29 mouse cellular contexts compared by ENCODE assay signal in the genomic region with DNA sequence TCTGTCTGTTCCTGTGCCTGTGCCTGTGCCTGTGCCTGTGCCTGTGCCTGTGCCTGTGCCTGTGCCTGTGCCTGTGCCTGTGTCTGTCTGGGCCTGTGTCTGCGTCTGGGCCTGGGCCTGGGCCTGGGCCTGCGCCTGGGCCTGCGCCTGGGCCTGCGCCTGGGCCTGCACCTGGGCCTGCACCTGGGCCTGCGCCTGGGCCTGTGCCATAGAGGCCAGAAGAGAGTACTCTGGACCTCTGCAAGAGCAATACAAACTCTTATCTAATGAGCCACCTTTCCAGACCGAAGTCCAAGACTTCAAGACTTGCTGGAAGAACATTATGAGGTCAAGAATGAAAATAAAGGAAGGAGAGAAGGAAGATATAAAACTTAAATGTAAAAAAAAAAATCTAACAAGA. TPM values are rescaled to one million over a fixed set of nuclear protein-coding genes. Genes with fewer than 3 reads are reported as not detected.
"Had no signal": no experiment of that assay in that cellular context is flagged by ENCODE, and none has a peak within 500 bp of the region (broad histone marks: within the 10 kb centered on the region; RNA-seq: fewer than 3 reads in every experiment).

No protein-coding gene starts in this region.

- H3K4me2 ChIP-seq: limb, embryonic 13.5 days; liver, embryonic 12.5 days; liver, embryonic 15.5 days; lung, embryonic 15.5 days; midbrain, embryonic 11.5 days had no signal

- H3K4me1 ChIP-seq: limb, embryonic 10.5 days; limb, embryonic 13.5 days; liver, embryonic 12.5 days; liver, embryonic 15.5 days; lung, embryonic 15.5 days; megakaryocyte, embryonic 14.5 days had no signal

- H3K4me3 ChIP-seq: limb, embryonic 10.5 days; limb, embryonic 13.5 days; liver, embryonic 12.5 days; liver, embryonic 15.5 days; lung, embryonic 15.5 days; megakaryocyte, embryonic 14.5 days had no signal

- H3K9me3 ChIP-seq: limb, embryonic 10.5 days; liver, embryonic 12.5 days; liver, embryonic 15.5 days; lung, embryonic 15.5 days had no signal

- DNase-seq: kidney, adult 2 months; kidney, postnatal 25 days; layer of hippocampus, postnatal 36 days; liver; lung, adult 18-20 months; lung, postnatal 10 days; lung, postnatal 36 days; midbrain, embryonic 14.5 days; thymus, adult 2 months; thymus, postnatal 14 days; thymus, postnatal 4 days had no signal

- H3K9ac ChIP-seq: limb, embryonic 13.5 days; liver, embryonic 12.5 days; liver, embryonic 15.5 days; lung, embryonic 15.5 days had no signal

- H3K27ac ChIP-seq: kidney, postnatal 0 days; limb, embryonic 10.5 days; limb, embryonic 13.5 days; liver, embryonic 12.5 days; liver, embryonic 15.5 days; lung, embryonic 15.5 days; stomach, postnatal 0 days had no signal

- H3K27me3 ChIP-seq: liver, embryonic 12.5 days; liver, embryonic 15.5 days; lung, embryonic 15.5 days had no signal

- H3K36me3 ChIP-seq: limb, embryonic 10.5 days; limb, embryonic 13.5 days; liver, embryonic 12.5 days; liver, embryonic 15.5 days; lung, embryonic 15.5 days had no signal

- ATAC-seq: liver, embryonic 12.5 days had no signal

RNA-seq across cellular contexts. Expression of gene Spint4, which starts 7.0 kb away (rescaled TPM):
- total RNA-seq: layer of hippocampus, adult 8-10 months; layer of hippocampus, postnatal 10 days; layer of hippocampus, postnatal 36 days; left cerebral cortex, adult 8-10 months; left cerebral cortex, postnatal 25 days; midbrain, postnatal 0 days had no signal
- polyA plus RNA-seq: kidney, adult 2 months; limb, embryonic 10.5 days; limb, embryonic 13.5 days; liver, embryonic 12.5 days; liver, embryonic 15.5 days; lung, embryonic 15.5 days; midbrain, embryonic 11.5 days; midbrain, embryonic 14.5 days; midbrain, postnatal 0 days; neural tube, embryonic 11.5 days; neural tube, embryonic 14.5 days; stomach, embryonic 14.5 days; stomach, postnatal 0 days; thymus, adult 2 months had no signal

RNA-seq across cellular contexts. Expression of gene Spint5, which starts 9.8 kb away (rescaled TPM):
- total RNA-seq: layer of hippocampus, adult 8-10 months; layer of hippocampus, postnatal 10 days; layer of hippocampus, postnatal 36 days; left cerebral cortex, adult 8-10 months; left cerebral cortex, postnatal 25 days; midbrain, postnatal 0 days had no signal
- polyA plus RNA-seq: kidney, adult 2 months; kidney, embryonic 14.5 days; kidney, postnatal 0 days; limb, embryonic 10.5 days; limb, embryonic 13.5 days; liver, embryonic 12.5 days; liver, embryonic 15.5 days; lung, embryonic 15.5 days; midbrain, embryonic 11.5 days; midbrain, embryonic 14.5 days; midbrain, postnatal 0 days; neural tube, embryonic 11.5 days; neural tube, embryonic 14.5 days; stomach, embryonic 14.5 days; stomach, postnatal 0 days; thymus, adult 2 months had no signal

RNA-seq across cellular contexts. Expression of gene Wfdc13, which starts 20.4 kb away (rescaled TPM):
- total RNA-seq: layer of hippocampus, adult 8-10 months; layer of hippocampus, postnatal 10 days; layer of hippocampus, postnatal 36 days; left cerebral cortex, adult 8-10 months; left cerebral cortex, postnatal 25 days; midbrain, postnatal 0 days had no signal
- polyA plus RNA-seq: kidney, adult 2 months; limb, embryonic 10.5 days; liver, embryonic 12.5 days; liver, embryonic 15.5 days; midbrain, embryonic 11.5 days; midbrain, embryonic 14.5 days; midbrain, postnatal 0 days; neural tube, embryonic 11.5 days; neural tube, embryonic 14.5 days; thymus, adult 2 months had no signal

RNA-seq across cellular contexts. Expression of gene Wfdc11, which starts 31.4 kb away (rescaled TPM):
- total RNA-seq: layer of hippocampus, adult 8-10 months; layer of hippocampus, postnatal 10 days; layer of hippocampus, postnatal 36 days; left cerebral cortex, adult 8-10 months; left cerebral cortex, postnatal 25 days; midbrain, postnatal 0 days had no signal
- polyA plus RNA-seq: kidney, adult 2 months; kidney, embryonic 14.5 days; kidney, postnatal 0 days; limb, embryonic 10.5 days; limb, embryonic 13.5 days; liver, embryonic 12.5 days; liver, embryonic 15.5 days; lung, embryonic 15.5 days; midbrain, embryonic 11.5 days; midbrain, embryonic 14.5 days; midbrain, postnatal 0 days; neural tube, embryonic 11.5 days; neural tube, embryonic 14.5 days; stomach, embryonic 14.5 days; stomach, postnatal 0 days; thymus, adult 2 months had no signal
